Mouse (Mus musculus) adrenal gland, adult 8-10 months (tissue): ENCODE results near the gene Sema5b. TPM values are rescaled to one million over a fixed set of nuclear protein-coding genes. Genes with fewer than 3 reads are reported as not detected.

Experiments used
- total RNA-seq, 4 experiments: library from RNA; stranded (reverse); gene quantifications; 2 replicates each; pipeline ENCODE4 v1.2.4; 2022

Gene Sema5b
- total RNA-seq, 4 experiments from 2014 or later, result 1.1 to 33.5 (median 15.4) TPM

Other genes with a start within 250 kb of the Sema5b start
- gene Sec22a, start 177.2 kb upstream of the Sema5b start, total RNA-seq, result 10 to 100 TPM; 30.5 to 38.8 (median 32.9) TPM
- gene Pdia5, start 50.3 kb upstream of the Sema5b start, total RNA-seq, result 10 to 100 TPM; 16.0 to 27.1 (median 22.4) TPM
- gene Dirc2, start 228.2 kb downstream of the Sema5b start, total RNA-seq, result 10 to 100 TPM; 32.3 to 57.3 (median 43.9) TPM
- 1 to 10 TPM; 6.6 to 9.8 (median 7.8) TPM for gene Hspbap1, start 229.2 kb downstream of the Sema5b start, total RNA-seq